Mouse (Mus musculus) thymus, postnatal 25 days (tissue): ENCODE data around the gene Gm3727.
"Not testable (repeated sequence)": the region's sequence is repeated elsewhere in the genome, so short reads cannot be mapped to it uniquely, and the experiment has no call there.

Source experiments
- DNase-seq: peaks from one replicate; pipeline ENCODE4 v3.0.0; 2022

Gene Gm3727

DNA sequence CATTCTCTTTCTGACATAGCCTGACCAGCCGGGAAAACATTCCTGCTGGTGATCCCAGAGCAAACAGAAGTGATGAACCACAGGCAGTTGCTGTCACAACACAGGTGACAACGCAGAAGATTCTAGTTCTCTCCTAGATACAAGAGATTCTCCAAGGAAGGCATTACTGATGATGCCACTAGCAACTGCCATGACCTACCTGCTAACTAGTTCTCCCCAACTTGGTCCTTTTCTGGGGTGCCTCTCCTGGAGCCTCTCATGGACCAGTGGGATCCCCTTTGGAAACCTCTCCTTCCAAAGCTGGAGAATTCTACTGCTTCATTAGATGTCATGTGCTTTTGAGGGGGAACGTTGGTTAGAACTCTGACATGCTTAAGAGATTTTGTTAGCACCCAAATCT lies at the start of gene Gm3727:
Gm3727 (minus strand) TSS at position 101 of the 400 bp plus-strand sequence.
- not testable (repeated sequence) for DNase-seq

- not testable (repeated sequence) for DNase-seq
These were observed 21.0 kb downstream of the Gm3727 start for GRCm38 (mm10) chr14:7243498-7243897.
